Mouse (Mus musculus) thymus, postnatal 0 days (tissue): Measurements from ENCODE around the gene Chchd3. TPM values are rescaled to one million over a fixed set of nuclear protein-coding genes. Genes with fewer than 3 reads are reported as not detected.

ENCODE experiments used
- DNase-seq: peaks from one replicate; pipeline ENCODE4 v3.0.0-alpha.2; 2015; ENCODE audit warnings: low spot score
- polyA plus RNA-seq: library from polyadenylated mRNA; unstranded; fragments of >200 nt; fragmentation: Nextera tagmentation; extraction: Ambion mirVana; gene quantifications from 2 replicates; pipeline ENCODE4 v1.2.1, GENCODE M21; 2015

Chchd3 gene
- 208 and 220 TPM in 2 replicates for polyA plus RNA-seq

GRCm38 (mm10) chr6:33059735-33060576, at the start of gene Chchd3:
Gene Chchd3 (minus strand): TSS chr6:33060260.
- DNase-seq = peak; percentile 98

- DNase-seq = no peak
These were observed 44.6 kb upstream of the Chchd3 start for GRCm38 (mm10) chr6:33104661-33105060.

- no peak for DNase-seq
These were observed 38.8 kb upstream of the Chchd3 start for GRCm38 (mm10) chr6:33098903-33099302.

GRCm38 (mm10) chr6:33094671-33095233, 34.7 kb upstream of the Chchd3 start:
- DNase-seq = no peak

GRCm38 (mm10) chr6:33080186-33080585, 20.1 kb upstream of the Chchd3 start:
- no peak for DNase-seq

- no peak for DNase-seq
These were observed 18.3 kb upstream of the Chchd3 start for GRCm38 (mm10) chr6:33078260-33078936.

GRCm38 (mm10) chr6:33066462-33066861, 6.4 kb upstream of the Chchd3 start:
- no peak for DNase-seq

- peak; percentile 7 for DNase-seq
These were observed 784 bp downstream of the Chchd3 start for GRCm38 (mm10) chr6:33059276-33059675.

- DNase-seq = peak; percentile 45
These were observed 3.7 kb downstream of the Chchd3 start for GRCm38 (mm10) chr6:33056392-33056791.

- peak; percentile 55 for DNase-seq
These were observed 4.4 kb downstream of the Chchd3 start for GRCm38 (mm10) chr6:33055663-33056062.

GRCm38 (mm10) chr6:33054946-33055345, 5.1 kb downstream of the Chchd3 start:
- no peak for DNase-seq

- no peak for DNase-seq
These were observed 8.4 kb downstream of the Chchd3 start for GRCm38 (mm10) chr6:33051642-33052041.

- DNase-seq = no peak
These were observed 10.2 kb downstream of the Chchd3 start for GRCm38 (mm10) chr6:33049705-33050420.

GRCm38 (mm10) chr6:33043480-33043879, 16.6 kb downstream of the Chchd3 start:
- DNase-seq = no peak

GRCm38 (mm10) chr6:33042880-33043279, 17.2 kb downstream of the Chchd3 start:
- DNase-seq = no peak

- DNase-seq = no peak
These were observed 18.1 kb downstream of the Chchd3 start for GRCm38 (mm10) chr6:33041978-33042377.

GRCm38 (mm10) chr6:33040360-33041090, 19.5 kb downstream of the Chchd3 start:
- DNase-seq = no peak

- DNase-seq = no peak
These were observed 27.5 kb downstream of the Chchd3 start for GRCm38 (mm10) chr6:33032543-33032942.

GRCm38 (mm10) chr6:33031631-33032030, 28.4 kb downstream of the Chchd3 start:
- DNase-seq = no peak

- DNase-seq = no peak
These were observed 31.8 kb downstream of the Chchd3 start for GRCm38 (mm10) chr6:33028296-33028695.

- DNase-seq = no peak
These were observed 35.0 kb downstream of the Chchd3 start for GRCm38 (mm10) chr6:33025041-33025440.
